Mouse (Mus musculus) liver, adult (tissue): ENCODE measurements around the gene Qars.

Experiments
- GATA4 ChIP-seq: IDR thresholded peaks from 2 replicates; pipeline ENCODE4 v1.6.1; 2014; ENCODE audit warnings: mild to moderate bottlenecking, low read length; ENCODE audit not compliant: insufficient replicate concordance

Qars gene

DNA sequence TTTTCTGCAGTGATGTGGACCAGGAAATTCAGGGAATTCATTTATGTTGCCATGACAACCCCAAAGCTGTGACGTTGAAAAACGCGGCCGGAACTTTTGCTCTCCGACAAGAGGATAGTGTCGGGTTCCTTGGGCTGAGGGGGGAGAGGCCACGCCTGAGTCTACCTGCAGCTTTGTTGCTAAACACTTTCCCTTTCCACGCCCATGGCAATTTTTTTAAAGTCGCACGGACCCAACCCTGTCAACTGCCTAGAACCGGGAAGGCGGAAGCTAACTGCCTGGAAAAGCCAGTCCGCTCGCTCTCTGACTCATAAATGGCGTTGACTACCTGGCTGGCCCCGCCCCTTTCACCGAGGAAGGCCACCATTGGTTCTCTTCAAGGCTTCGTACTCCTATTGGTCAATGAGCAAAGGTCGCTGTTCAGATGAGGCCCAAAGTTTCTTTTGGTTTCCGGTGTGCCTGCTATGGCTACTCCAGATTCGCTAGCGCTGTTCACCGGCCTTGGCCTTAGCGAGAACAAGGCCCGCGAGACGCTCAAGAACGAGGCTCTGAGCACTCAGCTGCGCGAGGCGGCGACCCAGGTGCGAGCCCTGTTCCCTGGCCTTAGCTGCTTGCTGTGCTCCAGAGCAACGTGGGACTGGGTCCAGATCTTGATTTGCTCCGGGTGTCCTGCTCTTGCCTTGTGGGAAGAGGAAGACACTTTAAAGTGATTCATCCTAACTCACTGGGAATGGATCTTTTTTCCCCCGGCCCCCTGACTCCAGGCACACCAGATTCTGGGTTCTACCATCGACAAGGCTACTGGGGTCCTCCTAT is at the start of gene Qars:
Gene Qars (plus strand): TSS at position 88 of the 816 bp plus-strand sequence.
- no peak for TF ChIP-seq GATA4

GRCm38 (mm10) chr9:108459939-108460318 is 47.6 kb upstream of the Qars start:
- no peak for TF ChIP-seq GATA4

GRCm38 (mm10) chr9:108460319-108461178 is 47.0 kb upstream of the Qars start, which contains the start of gene Ccdc71:
Gene Ccdc71 (plus strand): TSS chr9:108460527.
- TF ChIP-seq GATA4: 0 out of 2 replicates have a peak, but pooled peaks have one; percentile 1

GRCm38 (mm10) chr9:108461181-108461631 is 46.3 kb upstream of the Qars start, which contains the start of gene Klhdc8b:
Gene Klhdc8b (minus strand): TSS chr9:108461581.
- no peak for TF ChIP-seq GATA4

- no peak for TF ChIP-seq GATA4
Observed at GRCm38 (mm10) chr9:108461675-108462074, 45.8 kb upstream of the Qars start.

- no peak for TF ChIP-seq GATA4
Observed at GRCm38 (mm10) chr9:108462192-108462591, 45.3 kb upstream of the Qars start.

- no peak for TF ChIP-seq GATA4
Observed at GRCm38 (mm10) chr9:108463713-108464112, 43.8 kb upstream of the Qars start.

GRCm38 (mm10) chr9:108466219-108466618 is 41.3 kb upstream of the Qars start:
- no peak for TF ChIP-seq GATA4

DNA sequence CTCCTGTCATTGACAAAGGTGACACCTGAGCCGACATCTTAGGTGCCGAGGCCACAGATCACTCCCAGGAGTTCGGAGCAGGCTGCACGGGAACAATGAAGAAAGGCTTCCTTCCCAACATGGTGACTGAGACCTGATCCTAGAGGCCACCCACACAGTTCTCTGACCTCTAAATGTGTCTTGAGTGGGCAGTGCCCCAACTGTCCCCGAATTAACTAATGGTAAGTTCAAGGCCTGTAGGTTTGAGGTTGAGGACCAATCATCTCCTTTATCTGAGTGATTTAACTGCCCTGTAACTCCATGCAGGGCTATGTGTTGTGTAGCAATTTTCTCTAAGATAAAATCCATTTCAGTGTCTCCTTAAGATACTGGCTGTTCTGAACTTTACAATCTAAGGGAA is 38.1 kb upstream of the Qars start:
- no peak for TF ChIP-seq GATA4

DNA sequence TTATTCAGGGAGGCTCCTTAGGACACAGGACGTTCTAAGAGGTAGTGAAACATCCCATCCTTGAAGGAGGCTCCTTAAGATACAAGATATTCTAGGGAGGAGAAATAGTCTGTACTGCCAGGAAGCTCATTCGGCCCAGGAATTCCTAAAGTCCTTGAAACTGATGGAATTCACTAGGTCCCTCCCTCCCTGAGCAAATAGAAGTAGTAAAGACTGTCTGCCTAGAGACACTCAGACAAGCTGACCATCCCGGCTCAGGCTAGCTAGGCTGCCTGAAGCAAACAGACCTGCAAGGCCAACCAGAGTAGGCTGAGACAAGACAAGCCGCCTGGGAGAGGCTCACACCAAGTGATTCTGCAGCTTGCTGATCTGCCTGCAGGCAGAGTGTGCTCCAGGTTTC is 37.7 kb upstream of the Qars start:
- no peak for TF ChIP-seq GATA4

GRCm38 (mm10) chr9:108474528-108474927 is 33.0 kb upstream of the Qars start:
- TF ChIP-seq GATA4: no peak

DNA sequence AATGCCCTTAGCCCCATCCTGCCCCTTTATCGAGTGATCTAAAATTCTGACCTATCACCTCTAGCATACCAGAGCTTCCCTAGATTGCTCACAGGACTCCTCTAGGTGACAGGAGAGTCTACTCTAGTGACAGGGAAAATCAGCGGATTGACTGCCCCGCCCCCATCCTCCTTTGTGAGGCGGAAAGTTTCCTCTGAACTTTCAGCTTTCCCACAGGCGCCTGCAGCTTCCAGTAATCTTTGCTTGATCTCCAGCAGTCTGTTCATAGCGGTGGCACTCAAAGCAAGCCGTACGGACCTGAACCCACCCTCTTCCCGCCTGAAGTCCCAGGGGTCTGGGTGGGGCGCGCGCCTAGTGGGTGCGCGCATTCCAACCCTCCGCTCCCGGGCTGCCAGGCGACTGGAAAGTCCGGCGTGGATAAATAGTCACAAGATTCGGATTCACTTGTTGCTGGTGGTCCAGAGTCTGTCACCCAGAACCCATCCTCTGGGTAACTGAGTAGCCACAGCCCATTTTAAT is 28.8 kb upstream of the Qars start:
- peak; percentile 26; the same call in 1 of the 2 replicates for TF ChIP-seq GATA4

DNA sequence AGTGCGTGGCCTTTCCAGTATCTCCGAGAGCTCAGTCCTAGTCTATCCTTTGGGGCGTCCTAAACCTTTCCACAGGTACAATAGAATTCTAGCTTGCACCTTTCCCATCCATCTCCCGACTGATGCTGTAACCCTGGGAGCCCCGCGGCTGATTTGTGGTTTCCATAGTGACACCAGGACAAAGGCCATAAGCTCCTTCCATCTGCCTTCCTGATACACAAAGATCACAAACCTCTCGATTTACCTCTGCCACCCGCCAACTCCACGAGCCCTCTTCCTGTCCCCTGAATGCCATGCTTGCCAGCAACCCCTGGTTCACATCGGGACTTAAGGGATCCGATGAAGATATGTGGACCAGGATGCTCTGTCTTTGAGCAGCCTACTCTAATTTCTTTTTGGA is 28.3 kb upstream of the Qars start:
- no peak for TF ChIP-seq GATA4

DNA sequence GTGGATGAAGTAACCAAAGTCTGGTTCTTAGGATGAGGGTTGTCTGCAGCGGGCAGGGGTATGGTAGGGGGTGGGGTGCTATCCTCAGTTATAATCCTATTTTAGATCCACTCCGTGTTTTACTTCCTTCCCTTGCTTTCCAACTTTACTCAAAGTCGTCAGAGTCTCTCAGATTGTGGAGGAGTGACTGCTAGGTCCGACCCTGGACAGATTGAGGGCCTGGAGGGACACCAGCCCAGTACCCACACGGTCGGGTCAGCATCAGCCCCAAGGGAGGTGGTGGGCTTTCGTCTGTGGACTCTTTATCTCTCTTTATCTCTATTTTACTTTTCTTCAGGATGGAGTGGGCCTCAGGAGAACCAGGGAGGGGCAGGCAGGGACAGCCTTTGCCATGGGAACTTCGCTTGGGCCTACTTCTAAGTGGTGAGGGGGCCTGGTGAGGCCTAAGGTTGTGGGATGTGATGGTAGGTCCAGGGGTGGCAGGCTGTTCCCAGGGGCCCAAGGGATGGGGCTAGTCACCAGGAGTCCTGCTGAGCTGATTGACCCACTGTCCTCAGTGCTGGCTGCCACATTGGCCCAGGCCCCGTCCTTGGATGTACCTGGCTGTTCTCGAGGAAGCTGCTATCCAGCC is 27.7 kb upstream of the Qars start, which contains the start of gene Lamb2:
Gene Lamb2 (plus strand): TSS at position 16 of the 631 bp plus-strand sequence.
- no peak for TF ChIP-seq GATA4

- no peak for TF ChIP-seq GATA4
Observed at GRCm38 (mm10) chr9:108480813-108481519, 26.5 kb upstream of the Qars start.
